Mouse (Mus musculus) common myeloid progenitor, adult 5-6 weeks (primary cell): ENCODE measurements around the gene Fzd1. TPM values are rescaled to one million over a fixed set of nuclear protein-coding genes. Genes with fewer than 3 reads are reported as not detected.
A peak's percentile ranks its signal among the peaks of the same experiment; 100 is the strongest.

Source experiments
- ATAC-seq: replicated peaks from 2 replicates; pipeline ENCODE4 v1.8.0; 2016; ENCODE audit warnings: low read depth, mild to moderate bottlenecking, moderate TSS enrichment, inconsistent platforms; ENCODE audit not compliant: poor library complexity, severe bottlenecking
- total RNA-seq: library from RNA; stranded (forward); fragments of 200-1000, 187-1606 nt; gene quantifications from 2 replicates; pipeline ENCODE4 v1.2.3, GENCODE M21; 2017

Gene Fzd1
- 0.09 TPM in 1 of 2 replicates, not detected in the other for total RNA-seq

DNA sequence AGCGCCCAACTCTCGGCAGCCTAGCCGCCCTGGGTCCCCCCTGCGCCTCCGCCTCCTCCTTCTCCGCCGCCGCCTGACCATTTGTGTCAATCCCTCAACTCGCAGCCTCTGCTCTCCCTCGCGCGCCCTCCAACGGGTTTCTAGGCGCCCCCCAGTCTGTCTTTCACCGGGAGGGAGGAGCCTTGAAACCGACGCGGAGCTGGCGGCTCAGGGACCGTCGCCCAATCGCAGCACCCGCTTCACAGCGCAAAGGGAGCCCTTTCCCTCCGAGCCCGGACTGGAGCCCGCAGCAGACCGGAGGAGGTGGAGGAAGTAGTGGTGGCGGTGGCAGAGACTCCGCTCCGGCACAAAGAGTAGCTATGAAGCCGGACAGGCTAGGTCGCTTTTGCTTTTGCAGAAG is at the start of gene Fzd1:
Gene Fzd1 (minus strand): TSS at position 134 of the 400 bp plus-strand sequence.
- peak; percentile 91 for ATAC-seq

DNA sequence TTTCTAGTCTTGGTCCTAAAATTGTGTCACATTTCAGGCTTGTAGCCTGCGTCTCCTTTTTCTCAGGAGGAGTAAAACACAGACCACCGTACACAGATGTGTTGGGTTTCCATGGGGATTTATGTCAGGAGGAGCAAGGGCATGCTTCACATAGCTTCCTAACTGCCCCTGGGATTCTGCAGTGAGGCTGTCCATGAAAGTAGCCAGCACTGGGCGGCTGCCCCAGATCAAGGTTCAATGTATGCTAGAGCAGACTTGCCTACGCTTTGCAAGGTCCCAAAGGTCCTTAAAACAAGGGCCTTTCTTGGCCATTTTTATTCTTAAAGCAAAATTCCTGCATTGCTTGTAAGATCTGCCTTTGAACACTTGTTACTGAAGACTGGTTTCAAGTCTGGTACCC is 47.4 kb upstream of the Fzd1 start:
- ATAC-seq = no peak

DNA sequence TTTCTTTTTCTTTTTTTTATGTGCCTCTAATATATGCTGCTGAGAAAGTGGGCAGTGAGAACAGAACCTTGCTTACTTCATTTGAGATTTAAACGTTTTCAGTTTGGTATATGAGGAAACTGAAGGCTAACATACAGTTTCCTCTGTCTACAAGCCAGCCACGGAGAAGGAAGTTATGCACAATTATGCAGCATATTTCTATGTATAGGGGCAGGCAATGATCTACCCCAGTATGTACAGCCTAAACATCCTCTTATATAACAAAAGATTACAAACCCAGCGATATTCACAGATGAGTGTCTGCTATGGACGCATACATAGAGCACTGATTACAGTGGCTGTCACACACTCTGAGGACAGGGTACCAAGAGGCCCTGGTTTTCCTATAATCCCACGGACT is 45.9 kb upstream of the Fzd1 start:
- 0 out of 2 replicates have a peak, but pooled peaks have one; percentile 32 for ATAC-seq

DNA sequence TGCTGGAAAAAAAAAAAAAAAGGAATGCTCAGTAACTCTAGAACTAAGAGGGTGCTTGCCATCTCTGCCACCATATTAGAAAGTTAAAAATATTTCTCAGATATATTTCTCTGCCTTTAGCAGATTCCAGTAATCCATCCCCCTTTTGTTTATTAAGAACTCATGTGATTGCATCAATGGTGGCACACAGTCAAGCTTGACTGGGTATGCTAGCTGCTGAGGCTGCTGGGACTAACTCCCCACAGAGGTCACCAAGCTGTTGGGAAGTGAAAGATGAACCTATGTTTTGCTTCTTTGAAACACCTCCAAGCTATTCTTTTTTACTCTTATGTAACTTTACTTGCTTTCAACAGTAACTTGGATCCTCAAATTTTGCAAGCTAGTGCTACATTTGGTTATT is 44.1 kb upstream of the Fzd1 start:
- no peak for ATAC-seq

DNA sequence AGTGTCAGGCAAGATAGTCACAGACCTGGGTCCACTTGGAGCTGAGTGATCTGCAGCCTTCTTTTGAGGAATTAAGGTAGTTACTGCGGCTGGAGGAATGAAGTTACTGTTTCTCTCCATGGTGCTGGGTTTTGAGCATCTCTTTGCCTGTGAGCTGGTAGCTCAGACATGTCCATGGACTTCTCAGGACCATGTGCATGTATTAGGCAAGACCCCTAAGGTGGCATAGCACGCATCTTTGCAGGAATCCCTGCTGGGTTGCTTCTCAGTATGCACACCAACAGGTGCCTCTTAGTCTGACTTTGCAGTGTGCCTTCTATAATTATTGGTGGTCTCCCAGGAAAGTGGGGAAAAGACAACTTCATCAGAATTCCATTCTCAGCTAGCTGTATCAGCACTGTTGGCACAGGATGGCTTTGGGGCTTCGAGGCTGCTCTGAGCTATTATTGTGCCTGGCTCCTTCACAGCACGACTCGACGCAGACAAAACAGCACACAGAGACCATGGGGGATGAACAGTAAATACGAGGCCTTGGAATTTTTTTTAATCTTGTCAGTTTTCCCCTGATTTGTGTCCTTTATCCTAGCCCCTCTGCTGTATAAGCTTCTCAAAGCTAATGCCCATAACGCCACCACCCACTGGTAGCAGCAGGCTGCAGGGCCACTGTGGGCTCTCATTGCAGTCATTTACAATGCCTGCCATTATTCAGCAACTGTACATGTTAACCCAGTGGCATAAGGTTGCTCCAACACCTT is 43.4 kb upstream of the Fzd1 start:
- no peak for ATAC-seq

DNA sequence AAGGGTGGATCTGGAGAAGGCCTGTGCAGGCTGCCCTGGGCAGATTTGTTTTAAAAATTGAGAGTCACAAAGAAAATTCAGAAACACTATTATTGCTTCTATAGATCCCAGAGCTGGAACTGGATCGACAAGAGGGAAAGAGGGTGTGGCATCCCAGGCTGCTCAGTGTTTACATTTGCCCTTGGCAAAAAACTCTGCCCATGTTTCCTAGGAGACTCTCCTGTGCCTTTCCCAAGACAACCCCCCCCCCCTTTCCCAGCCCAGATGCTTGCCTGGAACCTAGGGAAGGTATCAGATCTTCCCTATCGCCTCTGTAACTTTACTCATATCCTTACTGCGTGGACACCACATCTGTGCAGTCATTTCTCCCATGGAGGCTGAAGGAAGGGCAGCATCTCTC is 33.4 kb upstream of the Fzd1 start:
- no peak for ATAC-seq

DNA sequence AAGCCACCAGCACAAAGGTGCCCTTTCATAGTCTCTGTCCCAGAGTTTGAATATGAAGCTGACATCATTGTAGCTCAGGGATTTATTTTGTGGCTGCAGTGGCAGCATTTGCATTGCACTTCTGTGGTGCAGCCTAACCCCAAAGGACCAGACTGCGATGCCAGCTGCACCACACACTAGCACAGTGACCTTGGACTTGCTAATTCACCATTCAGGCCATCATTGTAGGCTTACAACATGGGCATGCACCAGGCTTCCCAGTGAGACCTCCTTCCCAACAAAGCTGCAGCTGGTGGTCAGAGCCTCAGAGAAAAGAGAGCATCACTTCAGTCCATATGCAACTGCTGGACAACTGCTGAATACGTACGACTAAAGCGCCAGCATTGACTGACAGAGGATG is 32.4 kb upstream of the Fzd1 start:
- no peak for ATAC-seq

DNA sequence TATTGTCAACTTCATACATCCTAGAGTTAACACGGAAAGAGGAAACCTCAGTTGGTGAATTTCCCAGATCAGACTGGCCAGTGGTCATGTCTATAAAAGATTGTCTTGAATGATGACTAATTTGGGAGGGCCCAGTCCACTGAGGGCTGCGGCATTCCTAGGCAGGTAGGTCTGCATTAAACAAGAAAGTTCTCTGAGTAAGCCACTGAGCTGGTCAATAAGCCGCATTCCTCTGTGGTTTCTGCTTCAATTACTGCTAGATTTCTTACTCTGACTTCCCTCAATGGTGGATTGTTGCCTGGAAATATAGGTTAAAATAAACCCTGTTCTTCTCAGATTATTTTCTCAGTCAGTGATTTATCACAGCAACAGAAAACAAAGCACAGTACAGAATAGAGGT is 30.6 kb upstream of the Fzd1 start:
- ATAC-seq = no peak

DNA sequence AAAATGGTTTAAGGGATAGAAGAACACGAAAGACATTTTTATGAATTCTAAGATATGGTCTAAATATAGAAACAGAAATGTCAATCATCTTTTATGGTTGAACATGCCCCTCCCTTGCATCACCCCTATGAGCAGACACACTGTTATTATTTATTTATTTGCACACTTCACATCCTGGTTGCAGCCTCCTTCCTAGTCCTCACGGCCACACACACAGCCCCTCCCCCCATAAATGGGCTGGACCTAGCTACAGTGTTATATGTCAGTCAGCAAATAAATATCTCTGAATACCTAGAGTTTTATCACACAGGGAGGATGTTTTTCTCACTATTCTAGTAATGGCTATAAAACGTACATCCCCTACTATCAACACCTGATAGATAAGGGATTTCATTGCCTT is 29.0 kb upstream of the Fzd1 start:
- ATAC-seq = no peak

DNA sequence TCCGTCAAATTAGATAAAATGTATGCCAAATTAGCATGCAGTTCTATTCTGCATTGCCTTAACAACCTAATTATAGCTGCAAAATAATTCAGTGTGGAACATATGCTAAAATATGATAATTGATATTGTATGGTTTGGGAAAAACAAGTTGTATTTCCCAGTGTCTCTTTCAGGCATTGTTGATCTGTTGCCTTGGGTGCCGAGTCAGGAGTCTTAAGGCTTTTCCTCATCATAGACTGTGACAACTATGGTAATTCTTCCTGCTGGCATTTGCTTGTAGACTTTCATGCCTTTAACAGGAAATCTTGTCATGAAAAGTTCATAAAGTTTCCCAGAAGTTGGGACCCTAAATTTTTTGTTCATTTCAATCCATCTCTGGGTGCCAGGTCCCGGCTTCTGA is 20.4 kb upstream of the Fzd1 start:
- ATAC-seq = no peak

DNA sequence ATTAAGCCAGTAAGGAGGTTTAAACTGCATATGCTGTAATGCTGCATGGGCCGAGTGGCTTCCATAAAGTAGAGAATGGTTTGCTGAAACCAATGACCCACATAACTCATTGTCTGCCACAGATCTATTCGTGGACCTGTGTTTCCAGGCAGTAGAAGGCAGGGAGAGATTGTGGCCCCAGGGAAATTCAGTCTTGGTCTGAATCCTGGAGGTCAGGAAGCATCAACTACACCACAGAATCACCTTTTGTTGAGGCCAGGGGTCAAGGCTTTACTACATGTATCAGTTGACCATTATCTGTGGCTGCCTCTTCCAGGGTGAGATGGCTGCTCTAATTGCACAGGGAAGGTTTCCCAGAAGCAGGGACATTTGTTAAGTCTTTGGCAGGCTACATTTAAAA is 18.7 kb upstream of the Fzd1 start:
- ATAC-seq = no peak

DNA sequence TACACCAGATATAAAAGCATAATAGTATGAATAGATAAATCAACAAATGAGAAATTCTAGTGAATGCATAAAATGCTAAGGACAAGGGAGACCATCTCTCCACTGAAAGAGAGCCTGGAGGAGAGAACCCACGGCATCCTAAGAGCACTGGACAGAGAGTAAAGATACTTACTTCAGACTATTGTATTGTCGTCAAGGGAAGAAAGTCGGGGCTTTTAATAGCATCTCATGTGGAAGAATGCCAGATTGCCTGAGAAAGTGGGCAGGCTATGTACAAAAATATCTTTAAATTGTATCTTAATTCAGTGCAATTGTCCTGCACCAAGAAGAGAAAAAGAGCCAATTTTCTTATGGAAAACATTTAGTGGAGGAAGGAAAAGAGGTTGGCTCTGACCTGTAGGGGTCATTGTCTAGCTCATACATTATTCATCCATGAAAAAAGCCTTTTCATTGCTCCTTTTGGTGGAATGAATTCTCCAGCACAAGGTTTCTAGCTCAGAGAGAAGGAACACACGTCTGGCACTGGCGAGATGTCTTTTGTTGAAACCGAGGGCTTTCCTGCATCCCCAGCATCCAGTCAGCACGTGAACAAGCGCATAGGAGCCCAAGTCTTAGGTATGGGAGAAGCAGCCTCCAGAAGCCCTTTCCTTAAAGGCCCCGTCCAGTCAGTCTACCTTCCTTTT is 15.4 kb upstream of the Fzd1 start:
- no peak for ATAC-seq

DNA sequence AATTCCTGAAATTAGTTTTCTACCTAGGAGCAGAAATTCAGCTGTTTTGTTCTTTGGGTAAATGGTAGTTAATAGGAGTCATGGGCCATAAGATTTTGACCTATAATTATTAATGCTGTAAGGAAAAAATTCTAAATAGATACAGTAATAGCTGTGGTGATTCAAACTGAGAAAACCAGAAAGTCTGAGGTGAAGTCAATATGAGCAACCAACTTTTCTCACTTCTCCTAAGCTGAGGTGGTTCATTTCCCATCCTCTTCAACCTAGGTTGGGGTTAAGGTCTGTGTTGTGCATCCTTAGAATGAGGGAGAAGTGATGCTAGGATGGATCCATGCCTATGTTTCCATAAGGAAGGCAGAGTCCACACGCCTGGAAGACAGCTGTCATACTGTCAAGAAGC is 12.8 kb upstream of the Fzd1 start:
- ATAC-seq = no peak

DNA sequence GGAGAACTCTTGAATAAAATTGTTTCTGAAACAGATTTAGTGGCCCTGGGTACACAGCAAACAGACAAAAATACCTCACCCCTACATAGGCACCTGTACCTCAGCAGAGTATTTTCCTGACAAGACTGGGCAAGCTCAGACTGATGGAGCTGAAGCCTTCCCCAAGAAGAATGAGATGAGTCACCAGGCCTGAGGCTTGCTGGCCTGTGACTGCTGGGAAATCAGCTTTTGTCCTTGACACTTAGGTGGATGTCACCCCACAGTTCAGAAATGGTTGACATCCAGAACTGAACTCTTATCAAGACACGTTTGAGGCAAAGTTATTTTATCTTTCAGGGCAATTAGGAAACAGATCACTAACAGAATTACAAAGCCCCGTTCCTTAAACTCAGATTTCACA is 10.1 kb upstream of the Fzd1 start:
- no peak for ATAC-seq

DNA sequence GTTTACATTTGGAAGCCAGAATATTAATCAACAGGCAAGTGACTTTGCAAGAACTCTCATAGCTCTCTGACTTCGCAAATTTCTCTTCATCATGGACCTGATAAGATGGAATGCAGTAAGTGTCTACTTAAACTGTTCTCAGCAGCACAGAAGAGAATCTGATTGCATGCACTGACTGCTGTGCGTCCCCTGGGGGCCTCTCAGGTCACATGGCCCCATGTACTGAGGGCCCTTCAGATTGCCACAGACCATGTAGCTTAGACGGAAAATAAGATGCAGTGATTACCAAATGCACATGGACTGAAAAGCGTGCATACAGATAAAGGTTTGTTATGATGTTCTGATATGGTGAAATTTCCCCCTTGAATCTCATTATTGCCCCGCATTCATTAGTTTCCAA is 8.9 kb upstream of the Fzd1 start:
- no peak for ATAC-seq

DNA sequence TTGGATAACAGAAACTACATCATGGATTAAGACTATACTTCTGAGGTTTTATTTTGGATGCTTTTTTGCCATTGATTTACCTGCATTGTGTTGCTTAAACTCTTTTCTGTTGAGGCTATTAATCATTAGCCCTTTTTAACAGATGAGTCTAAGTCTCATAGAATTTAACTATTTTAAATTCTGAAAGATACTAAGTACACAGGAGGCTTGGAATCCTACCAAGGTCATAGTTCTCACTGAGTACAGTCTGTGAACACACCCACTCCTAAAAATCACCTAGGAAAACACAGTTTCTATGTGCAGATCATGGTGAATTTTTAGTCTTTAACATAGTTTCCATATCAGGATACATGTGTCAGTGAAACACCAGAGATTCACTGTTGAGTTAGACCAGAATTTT is 4.1 kb upstream of the Fzd1 start:
- ATAC-seq = no peak

DNA sequence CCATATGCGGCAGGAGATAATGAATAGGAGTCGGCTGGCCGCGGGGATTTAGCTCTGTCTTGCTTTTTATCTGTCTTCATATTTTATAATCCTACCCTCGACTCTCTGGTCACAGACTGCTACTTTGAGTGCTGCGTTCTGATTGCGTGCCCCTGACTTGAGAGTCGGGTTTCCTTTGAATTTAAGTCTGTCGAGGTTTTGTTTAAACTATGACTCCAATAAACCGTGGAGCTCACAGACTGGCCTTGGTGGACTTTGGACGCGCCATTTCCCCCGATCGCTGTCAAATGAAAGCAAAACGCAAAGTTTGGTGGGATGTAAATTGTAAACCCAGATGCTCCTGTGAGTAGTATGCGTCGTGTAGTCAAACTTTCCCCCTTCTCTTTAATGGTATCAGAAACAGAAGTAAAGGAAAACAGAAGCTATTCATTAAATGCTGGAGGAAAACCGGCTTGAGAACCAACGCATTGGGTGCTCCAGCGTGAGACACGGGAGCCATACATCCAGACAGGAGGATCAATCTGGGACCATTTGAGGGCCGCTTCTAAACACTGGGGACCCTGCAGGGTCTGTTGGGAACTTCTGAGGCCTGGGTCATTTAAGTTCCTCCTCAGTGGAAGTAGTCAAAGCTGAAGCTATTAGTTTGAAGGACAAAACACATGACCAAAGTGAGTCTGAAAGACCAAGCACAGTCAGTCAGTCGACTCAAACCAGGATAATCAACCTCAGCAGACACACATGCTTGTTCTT is 671 bp upstream of the Fzd1 start:
- ATAC-seq = no peak

DNA sequence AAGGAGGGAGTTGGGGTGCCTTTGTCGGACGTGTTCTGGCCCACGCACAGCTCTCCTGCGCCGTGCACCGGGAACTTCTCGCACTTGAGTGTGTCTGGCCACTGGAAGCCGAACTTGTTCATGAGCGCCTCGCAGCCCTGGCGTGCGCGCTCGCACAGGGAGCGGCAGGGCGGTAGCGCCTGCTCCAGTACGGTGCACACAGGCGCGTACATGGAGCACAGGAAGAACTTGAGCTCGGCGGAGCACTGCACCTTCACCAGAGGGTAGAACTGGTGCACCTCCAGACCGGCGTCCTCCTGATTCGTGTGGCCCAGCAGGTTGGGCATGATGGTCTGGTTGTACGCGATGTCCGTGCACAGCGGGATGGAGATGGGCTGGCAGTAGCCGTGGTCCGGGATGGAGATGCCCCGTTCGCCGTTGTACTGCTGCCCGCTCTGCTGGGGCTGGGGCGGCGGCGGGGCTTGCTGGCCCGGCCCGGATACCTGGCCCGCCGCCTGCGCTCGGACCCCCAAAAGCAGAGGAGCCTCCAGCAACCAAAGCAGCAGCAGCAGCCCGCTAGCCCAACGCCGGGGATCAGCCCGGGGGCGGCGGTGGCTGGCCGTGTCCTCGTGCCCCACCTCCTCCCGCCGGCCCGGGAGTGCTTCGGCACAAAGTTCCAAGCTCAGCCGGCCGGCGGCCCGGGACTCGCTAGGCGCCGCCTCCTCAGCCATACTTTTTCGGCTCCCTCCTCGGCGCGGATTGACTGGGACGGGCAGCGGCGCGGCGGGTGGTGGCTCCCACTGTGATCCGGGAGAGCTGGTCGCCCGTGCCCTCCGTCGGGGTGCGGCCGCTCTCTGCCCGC is 744 bp downstream of the Fzd1 start:
- peak; percentile 7; the same call in 1 of the 2 replicates for ATAC-seq

DNA sequence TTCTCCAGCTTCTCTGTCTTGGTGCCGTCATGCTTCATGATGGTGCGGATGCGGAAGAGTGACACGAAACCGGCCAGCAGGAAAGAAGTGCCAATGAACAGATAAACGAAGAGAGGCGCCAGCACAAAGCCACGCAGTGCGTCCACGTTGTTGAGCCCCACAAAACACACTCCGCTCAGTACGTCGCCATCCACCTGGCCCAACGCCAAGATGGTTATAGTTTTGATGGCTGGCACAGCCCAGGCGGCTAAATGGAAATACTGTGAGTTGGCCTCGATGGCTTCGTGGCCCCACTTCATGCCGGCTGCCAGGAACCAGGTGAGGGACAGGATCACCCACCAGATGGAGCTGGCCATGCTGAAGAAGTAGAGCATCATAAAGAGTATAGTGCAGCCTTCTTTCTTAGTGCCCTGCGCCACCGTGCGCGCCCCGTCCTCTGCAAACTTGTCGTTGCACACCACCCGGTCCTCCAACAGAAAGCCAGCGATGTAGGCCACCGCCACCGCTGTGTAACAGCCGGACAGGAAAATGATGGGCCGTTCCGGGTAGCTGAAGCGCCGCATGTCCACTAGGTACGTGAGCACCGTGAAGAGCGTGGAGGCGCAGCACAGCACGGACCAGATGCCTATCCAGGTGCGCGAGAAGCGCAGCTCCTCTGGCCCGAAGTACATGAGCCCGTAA is 1.7 kb downstream of the Fzd1 start:
- ATAC-seq = 0 out of 2 replicates have a peak, but pooled peaks have one; percentile 2

DNA sequence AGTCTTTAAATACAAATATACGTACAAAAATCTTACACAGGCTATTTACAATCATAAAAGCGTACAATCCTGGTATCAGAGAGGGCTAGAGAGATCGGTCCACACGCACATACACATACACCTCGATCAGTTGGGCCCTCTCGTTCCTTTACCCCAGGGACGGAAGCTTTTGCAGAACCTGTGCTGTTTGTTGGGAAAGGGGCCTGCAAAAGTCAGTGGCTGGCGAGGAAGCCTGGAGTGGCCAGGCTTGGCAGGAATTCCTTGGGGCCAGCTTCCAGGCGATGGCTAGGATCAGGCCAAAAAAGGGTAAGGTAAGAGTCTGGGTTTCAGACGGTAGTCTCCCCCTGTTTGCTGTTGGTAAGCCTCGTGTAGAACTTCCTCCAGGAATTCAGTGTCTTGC is 2.5 kb downstream of the Fzd1 start:
- ATAC-seq = no peak
